19 mouse cellular contexts compared by ENCODE assay signal in the genomic region with DNA sequence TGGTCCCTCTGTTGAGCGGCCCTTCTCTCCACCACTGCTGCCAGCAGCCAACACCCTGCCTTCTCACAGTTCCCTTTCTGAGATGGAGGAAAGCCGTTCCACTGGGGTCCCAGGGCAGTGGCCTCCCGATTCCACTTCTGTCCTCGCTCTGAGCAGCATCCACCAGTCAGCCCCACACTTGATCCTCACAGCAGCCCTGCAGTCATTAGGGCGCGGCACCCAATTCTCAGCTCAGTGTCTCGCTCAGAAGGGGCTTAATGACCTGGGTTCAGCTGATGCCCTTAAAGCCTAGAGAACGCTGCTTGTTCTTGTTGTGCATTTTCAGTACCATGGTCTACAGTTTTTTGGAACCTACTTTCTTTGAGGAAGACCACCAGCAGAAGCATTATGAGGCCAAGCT. TPM values are rescaled to one million over a fixed set of nuclear protein-coding genes. Genes with fewer than 3 reads are reported as not detected.
DNase-seq lines count a peak whose midpoint lies in the region; ATAC-seq and TF ChIP-seq lines count a peak whose summit lies in the region.
"Had no signal": no experiment of that assay in that cellular context is flagged by ENCODE, and none has a peak within 500 bp of the region (broad histone marks: within the 10 kb centered on the region; RNA-seq: fewer than 3 reads in every experiment).

No protein-coding gene starts in this region.

- 95% methylated on average over 8 of the region's 8 CpGs for WGBS in heart, adult 2 months
- WGBS in heart, embryonic 11.5 days (ENCODE audit: insufficient replicate concordance): 69% methylated on average over 8 of the region's 8 CpGs
- WGBS in heart, embryonic 16.5 days: 80% methylated on average over 8 of the region's 8 CpGs

- no peak for TF ChIP-seq CTCF in heart, adult 2 months (IDR thresholded peaks at IDR 0.05)

- intact Hi-C loops in heart, adult 2 months (cut with DNase I): loop anchor here (5.0 to 10.0 kb wide), 3 partner anchors 139 to 1356 kb away; a partner anchor contains a TSS

- H3K4me1 ChIP-seq in heart, adult 2 months (ENCODE audit: control insufficient read depth, insufficient read depth, low read length): peaks cover 10% of the 10 kb centered on the region
- H3K4me1 ChIP-seq in heart, embryonic 11.5 days (ENCODE audit: control insufficient read depth, insufficient read depth, low read length): peaks cover 27% of the 10 kb centered on the region
- peaks cover 26% of the 10 kb centered on the region for H3K4me1 ChIP-seq in heart, embryonic 16.5 days (ENCODE audit: control insufficient read depth, insufficient read depth, low read length)
- peaks cover 50% of the 10 kb centered on the region for H3K4me1 ChIP-seq in megakaryocyte, embryonic 14.5 days

- DNase-seq in heart, adult 2 months: no peak
- DNase-seq in heart, postnatal 4 days: no peak
- DNase-seq: adrenal gland, adult 2 months; adrenal gland, postnatal 25 days; cerebellum, adult 18-20 months; cerebellum, adult 9-11 months; cerebellum, postnatal 36 days; gastrocnemius, postnatal 10 days; kidney, adult 8-10 months had no signal

- TF ChIP-seq EP300 in heart, adult 2 months (IDR thresholded peaks at IDR 0.05; ENCODE audit: insufficient read depth, low read depth, low read length): no peak

- H3K27ac ChIP-seq in heart, adult 2 months: peak overlapping the region; percentile 89; the same call in 1 of the 2 replicates
- H3K27ac ChIP-seq in heart, embryonic 11.5 days (ENCODE audit: low read depth, low read length): no peak overlapping the region
- H3K27ac ChIP-seq in heart, embryonic 16.5 days (ENCODE audit: low read length): no peak overlapping the region
- H3K27ac ChIP-seq: embryonic facial prominence, embryonic 13.5 days; forebrain, embryonic 13.5 days; heart, embryonic 15.5 days had no signal

- ATAC-seq in heart, embryonic 11.5 days (replicated peaks; ENCODE audit: insufficient number of reproducible peaks, low FRiP score, low TSS enrichment): no peak
- ATAC-seq in heart, embryonic 16.5 days (replicated peaks; ENCODE audit: extremely low read depth, insufficient read depth, low FRiP score): no peak
- ATAC-seq in megakaryocyte, adult 5-6 weeks (ENCODE audit: poor library complexity, severe bottlenecking): no peak
- ATAC-seq: forebrain, embryonic 13.5 days; hindbrain, embryonic 16.5 days; inflammation-experienced regulatory T-cells, adult 6 months; intestine, postnatal 0 days had no signal

- H3K79me2 ChIP-seq in heart, adult 2 months (replicated peaks; ENCODE audit: control insufficient read depth, insufficient read depth, low read length): no peaks in the 10 kb centered on the region

- H3K36me3 ChIP-seq in heart, adult 2 months (ENCODE audit: control insufficient read depth, insufficient read depth, low read length): no peaks in the 10 kb centered on the region
- no peaks in the 10 kb centered on the region for H3K36me3 ChIP-seq in heart, embryonic 11.5 days (ENCODE audit: control insufficient read depth, insufficient read depth, low read length)
- H3K36me3 ChIP-seq in heart, embryonic 16.5 days (ENCODE audit: control insufficient read depth, insufficient read depth): no peaks in the 10 kb centered on the region
- H3K36me3 ChIP-seq in megakaryocyte, embryonic 14.5 days (replicated peaks; ENCODE audit: low read length): no peaks in the 10 kb centered on the region
- H3K36me3 ChIP-seq: embryonic facial prominence, embryonic 13.5 days; heart, embryonic 15.5 days had no signal

- no peak overlapping the region for H3K9ac ChIP-seq in heart, adult 2 months (ENCODE audit: low read depth, low read length)
- H3K9ac ChIP-seq in heart, embryonic 11.5 days (ENCODE audit: low read depth, low read length): no peak overlapping the region
- 0 out of 2 replicates have a peak overlapping the region, but pooled peaks have one; percentile 26 for H3K9ac ChIP-seq in heart, embryonic 16.5 days (ENCODE audit: low read length)
- H3K9ac ChIP-seq: embryonic facial prominence, embryonic 13.5 days; forebrain, embryonic 13.5 days; heart, embryonic 15.5 days had no signal

- no peak overlapping the region for H3K4me2 ChIP-seq in heart, embryonic 11.5 days
- no peak overlapping the region for H3K4me2 ChIP-seq in heart, embryonic 16.5 days (ENCODE audit: low read depth, low read length)
- H3K4me2 ChIP-seq: embryonic facial prominence, embryonic 13.5 days; forebrain, embryonic 13.5 days; heart, embryonic 15.5 days had no signal

- H3K9me3 ChIP-seq in heart, embryonic 11.5 days (replicated peaks; ENCODE audit: control insufficient read depth, low read length): no peaks in the 10 kb centered on the region
- no peaks in the 10 kb centered on the region for H3K9me3 ChIP-seq in heart, embryonic 16.5 days (replicated peaks; ENCODE audit: control insufficient read depth, low read length)
- H3K9me3 ChIP-seq in megakaryocyte, embryonic 14.5 days: no peaks in the 10 kb centered on the region
- H3K9me3 ChIP-seq: embryonic facial prominence, embryonic 13.5 days; forebrain, embryonic 13.5 days; heart, embryonic 15.5 days had no signal

- no peak overlapping the region for H3K4me3 ChIP-seq in heart, adult 2 months
- H3K4me3 ChIP-seq in heart, embryonic 11.5 days (ENCODE audit: low read depth, low read length): no peak overlapping the region
- H3K4me3 ChIP-seq in heart, embryonic 16.5 days (ENCODE audit: low read length): no peak overlapping the region
- H3K4me3 ChIP-seq in megakaryocyte, embryonic 14.5 days (replicated peaks): peak overlapping the region; percentile 10
- H3K4me3 ChIP-seq: embryonic facial prominence, embryonic 13.5 days; forebrain, embryonic 13.5 days; heart, embryonic 15.5 days had no signal

- no peaks in the 10 kb centered on the region for H3K27me3 ChIP-seq in heart, adult 2 months (ENCODE audit: control insufficient read depth, insufficient read depth, low read length)
- no peaks in the 10 kb centered on the region for H3K27me3 ChIP-seq in heart, embryonic 11.5 days (ENCODE audit: control insufficient read depth, insufficient read depth, low read length)
- H3K27me3 ChIP-seq in heart, embryonic 16.5 days (ENCODE audit: control insufficient read depth, insufficient read depth, low read length): no peaks in the 10 kb centered on the region
- H3K27me3 ChIP-seq in megakaryocyte, embryonic 14.5 days (replicated peaks): peaks cover 26% of the 10 kb centered on the region
- H3K27me3 ChIP-seq: embryonic facial prominence, embryonic 13.5 days; forebrain, embryonic 13.5 days; heart, embryonic 15.5 days had no signal

- no peak for TF ChIP-seq POLR2A in heart, adult 2 months (IDR thresholded peaks at IDR 0.05; ENCODE audit: insufficient read depth, low read depth, low read length)

RNA-seq across cellular contexts. Expression of a gene that starts 3.4 kb away (rescaled TPM):
- 10 to 100 TPM; 33.7 to 39.6 TPM for total RNA-seq in heart, adult 2 months (2021)
- polyA plus RNA-seq in heart, adult 2 months (2012; rRNA removed): 32.1 and 49.6 TPM in 2 replicates
- 18.4 and 20.6 TPM in 2 replicates for polyA plus RNA-seq in heart, embryonic 11.5 days (2014; fragmentation: Nextera tagmentation; extraction: Ambion mirVana)
- 20.0 and 22.0 TPM in 2 replicates for polyA plus RNA-seq in heart, embryonic 16.5 days (2015; fragmentation: Nextera tagmentation; extraction: Ambion mirVana)
- total RNA-seq in heart, postnatal 4 days (2021): 10 to 100 TPM; 47.0 to 50.1 TPM
- polyA plus RNA-seq in megakaryocyte, embryonic 14.5 days (2012; ENCODE audit: insufficient read depth, low replicate concordance): 1.9 and 3.7 TPM in 2 replicates
- 4.2 and 4.5 TPM in 2 replicates for total RNA-seq in megakaryocyte, adult 5-6 weeks (2015)
- total RNA-seq in megakaryocyte, adult 5-6 weeks (2017): 8.1 and 9.3 TPM in 2 replicates

RNA-seq across cellular contexts. Expression of a gene that starts 29.6 kb away (rescaled TPM):
- total RNA-seq in heart, adult 2 months (2021): 10 to 100 TPM; 43.9 to 44.8 TPM
- 10.7 and 18.3 TPM in 2 replicates for polyA plus RNA-seq in heart, adult 2 months (2012; rRNA removed)
- 85.8 and 87.1 TPM in 2 replicates for polyA plus RNA-seq in heart, embryonic 11.5 days (2014; fragmentation: Nextera tagmentation; extraction: Ambion mirVana)
- polyA plus RNA-seq in heart, embryonic 16.5 days (2015; fragmentation: Nextera tagmentation; extraction: Ambion mirVana): 95.6 and 95.8 TPM in 2 replicates
- 10 to 100 TPM; 91.9 to 99.3 TPM for total RNA-seq in heart, postnatal 4 days (2021)
- polyA plus RNA-seq in megakaryocyte, embryonic 14.5 days (2012; ENCODE audit: insufficient read depth, low replicate concordance): 3.7 and 29.8 TPM in 2 replicates
- 80.0 and 85.4 TPM in 2 replicates for total RNA-seq in megakaryocyte, adult 5-6 weeks (2015)
- total RNA-seq in megakaryocyte, adult 5-6 weeks (2017): 124 and 138 TPM in 2 replicates

RNA-seq across cellular contexts. Expression of a gene that starts 33.6 kb away (rescaled TPM):
- 100 to 1,000 TPM; 112 to 138 TPM for total RNA-seq in heart, adult 2 months (2021)
- 46.9 and 48.7 TPM in 2 replicates for polyA plus RNA-seq in heart, adult 2 months (2012; rRNA removed)
- polyA plus RNA-seq in heart, embryonic 11.5 days (2014; fragmentation: Nextera tagmentation; extraction: Ambion mirVana): 56.4 and 56.7 TPM in 2 replicates
- 54.9 and 57.5 TPM in 2 replicates for polyA plus RNA-seq in heart, embryonic 16.5 days (2015; fragmentation: Nextera tagmentation; extraction: Ambion mirVana)
- 10 to 100 TPM; 55.2 to 56.7 TPM for total RNA-seq in heart, postnatal 4 days (2021)
- not detected in 2 replicates for polyA plus RNA-seq in megakaryocyte, embryonic 14.5 days (2012; ENCODE audit: insufficient read depth, low replicate concordance)
- 5.6 and 6.0 TPM in 2 replicates for total RNA-seq in megakaryocyte, adult 5-6 weeks (2015)
- 3.5 and 7.2 TPM in 2 replicates for total RNA-seq in megakaryocyte, adult 5-6 weeks (2017)

Comparison
In these comparisons a context has a peak if more than half of its experiments do, and no peak if none do; other contexts are left out.
1. RNA of a gene that starts 33.6 kb away (polyA plus RNA-seq): 56.4 to 56.7 TPM in heart, embryonic 11.5 days, 54.9 to 57.5 TPM in heart, embryonic 16.5 days and 46.9 to 48.7 TPM in heart, adult 2 months; not detected in megakaryocyte, embryonic 14.5 days; every median in the first group is over 10 times any median in the second.